Mouse (Mus musculus) megakaryocyte-erythroid progenitor cell, adult 5-6 weeks (primary cell): ENCODE measurements around the gene Faim. TPM values are rescaled to one million over a fixed set of nuclear protein-coding genes. Genes with fewer than 3 reads are reported as not detected.

Experiments
- ATAC-seq: replicated peaks from 2 replicates; pipeline ENCODE4 v1.8.0; 2016; ENCODE audit warnings: mild to moderate bottlenecking, inconsistent platforms; ENCODE audit not compliant: severe bottlenecking, poor library complexity, low FRiP score, low TSS enrichment
- total RNA-seq, 2 experiments: library from RNA; stranded (forward) in 1 of 2; stranded (reverse) in 1 of 2; fragments of 200-1000, 215-1000 nt in 1 of 2; fragments of >200 nt in 1 of 2; fragmentation: Nextera tagmentation in 1 of 2; gene quantifications; 2 replicates each; pipeline ENCODE4 v1.2.3; 2014 to 2017

The Faim gene
- total RNA-seq, 2 experiments from 2014 or later, result 46.4 to 60.5 TPM

DNA sequence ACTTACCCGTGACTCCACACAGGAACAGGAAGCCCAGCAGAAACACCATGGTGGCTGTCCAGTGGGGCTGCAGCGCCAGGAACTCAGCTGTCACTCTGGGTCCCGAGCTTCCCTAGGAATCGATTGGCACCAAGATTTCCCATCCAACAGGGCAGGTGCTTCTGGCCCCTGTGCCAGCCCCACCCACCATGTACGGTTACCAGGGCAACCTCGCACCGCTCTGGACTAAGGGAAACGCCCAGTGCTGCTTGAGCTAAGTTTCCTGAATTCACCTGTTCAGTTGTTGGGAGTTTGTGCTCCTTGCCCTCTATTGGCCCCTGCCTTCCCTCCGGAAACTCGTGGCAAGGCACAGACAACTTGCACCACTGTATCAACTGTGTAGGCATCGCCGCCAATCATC, 49.4 kb downstream of the Faim start, which contains the start of gene Gm1123:
Gene Gm1123 (minus strand): TSS at position 141 of the 400 bp plus-strand sequence.
- no peak for ATAC-seq

DNA sequence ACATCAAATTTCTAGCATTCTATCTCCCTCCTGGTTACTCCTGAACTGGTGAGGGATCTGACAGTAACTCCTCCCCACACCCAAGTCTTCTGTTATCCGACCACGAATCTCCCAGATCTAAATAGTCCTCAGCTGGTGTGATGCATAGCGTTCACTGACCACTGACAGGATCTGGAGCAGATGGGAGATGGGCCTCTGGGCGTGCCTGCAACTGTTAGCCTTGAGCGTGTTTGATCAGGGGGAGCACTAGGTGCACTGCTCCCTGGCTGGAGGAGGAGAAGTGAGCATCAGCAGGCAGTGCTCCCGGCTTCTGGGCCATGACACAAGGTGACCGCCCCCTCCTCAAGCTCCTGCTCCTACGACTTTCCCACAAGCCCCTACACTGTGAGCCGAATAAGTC, 55.8 kb downstream of the Faim start:
- no peak for ATAC-seq

- no peak for ATAC-seq
Measured at GRCm38 (mm10) chr9:99042641-99043040, 56.5 kb downstream of the Faim start.

DNA sequence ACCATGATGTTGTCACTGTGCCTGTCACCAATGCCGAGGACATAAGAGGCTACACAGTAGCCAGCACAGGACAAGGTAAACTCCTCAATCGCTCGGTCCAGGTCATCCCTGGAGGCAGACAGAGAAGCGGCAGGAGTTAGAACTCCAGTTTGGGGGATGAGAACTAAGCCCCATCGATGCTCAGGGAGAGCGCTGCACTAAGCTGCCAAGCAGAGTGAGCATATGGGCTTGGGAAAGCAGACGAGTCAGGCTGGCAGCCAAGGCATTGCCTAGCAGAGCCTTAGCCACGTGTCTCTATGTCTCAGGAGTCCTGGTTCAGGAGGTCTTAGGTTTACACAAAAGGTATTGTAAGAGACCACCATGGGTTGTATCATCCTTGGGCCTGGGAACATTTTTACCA, 58.6 kb downstream of the Faim start:
- no peak for ATAC-seq

DNA sequence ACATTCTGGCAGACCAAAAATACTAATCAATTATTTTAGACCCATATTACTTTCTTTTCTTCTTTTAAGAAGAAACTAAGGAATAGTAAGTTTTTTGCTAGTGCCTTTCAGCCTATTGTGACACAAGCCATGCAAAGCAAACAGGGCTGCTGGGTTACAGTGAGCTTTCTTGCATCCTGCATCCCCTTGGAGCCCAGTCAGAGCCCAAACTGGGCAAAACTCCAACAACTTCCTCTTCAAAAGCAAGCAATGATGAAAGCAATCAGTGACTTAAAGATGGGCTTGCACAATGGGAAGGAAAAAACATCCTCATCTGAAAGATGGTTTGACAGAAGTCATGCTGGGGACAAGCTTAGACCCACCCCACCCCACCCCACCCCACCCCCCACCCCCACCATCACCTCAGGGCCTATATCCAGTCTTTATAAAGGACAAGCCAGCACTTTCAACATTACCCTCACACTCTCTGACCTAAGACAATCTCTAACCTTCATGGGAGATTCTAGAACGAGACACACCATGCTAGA, 62.6 kb downstream of the Faim start:
- no peak for ATAC-seq

- ATAC-seq, result no peak
Measured at GRCm38 (mm10) chr9:99049760-99050159, 63.6 kb downstream of the Faim start.

Other genes with a start within 250 kb of the Faim start
- not detected in 2 replicates for gene Prr23a1, start 143.9 kb upstream of the Faim start, total RNA-seq (2014; fragmentation: Nextera tagmentation)
- gene Prr23a1, start 143.9 kb upstream of the Faim start, total RNA-seq (2017), result not detected in 2 replicates
- gene Prr23a2, start 129.9 kb upstream of the Faim start, total RNA-seq (2014; fragmentation: Nextera tagmentation), result not detected in 2 replicates
- gene Prr23a2, start 129.9 kb upstream of the Faim start, total RNA-seq (2017), result not detected in 2 replicates
- not detected in 2 replicates for gene Prr23a3, start 121.6 kb upstream of the Faim start, total RNA-seq (2014; fragmentation: Nextera tagmentation)
- gene Prr23a3, start 121.6 kb upstream of the Faim start, total RNA-seq (2017), result not detected in 2 replicates
- gene 7420426K07Rik, start 83.3 kb upstream of the Faim start, total RNA-seq (2014; fragmentation: Nextera tagmentation), result not detected in 2 replicates
- not detected in 2 replicates for gene 7420426K07Rik, start 83.3 kb upstream of the Faim start, total RNA-seq (2017)
- gene Foxl2, start 31.1 kb upstream of the Faim start, total RNA-seq (2014; fragmentation: Nextera tagmentation), result not detected in 2 replicates
- gene Foxl2, start 31.1 kb upstream of the Faim start, total RNA-seq (2017), result not detected in 2 replicates
- gene Gm1123, start 49.3 kb downstream of the Faim start, total RNA-seq (2014; fragmentation: Nextera tagmentation), result not detected in 2 replicates
- not detected in 2 replicates for gene Gm1123, start 49.3 kb downstream of the Faim start, total RNA-seq (2017)
- 9.5 and 14.1 TPM in 2 replicates for gene Pik3cb, start 154.2 kb downstream of the Faim start, total RNA-seq (2014; fragmentation: Nextera tagmentation)
- 2.9 and 5.5 TPM in 2 replicates for gene Pik3cb, start 154.2 kb downstream of the Faim start, total RNA-seq (2017)